Mouse (Mus musculus): ENCODE data around the gene Cenpu. TPM values are rescaled to one million over a fixed set of nuclear protein-coding genes. Genes with fewer than 3 reads are reported as not detected.

The Cenpu gene
- polyA plus RNA-seq (2012; ENCODE audit: insufficient read depth, insufficient read length, missing spikeins): not detected in 2 replicates

- Histone ChIP-seq H3K4me3 (ENCODE audit: insufficient read depth, low read depth, low read length) (peak within 1 kb of the TSS; percentile 57), H3K27ac (replicated peaks; ENCODE audit: low read depth, low read length) (peak within 1 kb of the TSS; percentile 36; the same call in 1 of the 2 replicates), H3K4me1 (ENCODE audit: control insufficient read depth, insufficient read depth, insufficient read length, low read length) (no peaks in the 10 kb centered on the region)
Measured at GRCm38 (mm10) chr8:46551615-46552440, at the start of gene Cenpu. Gene Cenpu (plus strand): TSS chr8:46552028.

GRCm38 (mm10) chr8:46502333-46503071 is 49.3 kb upstream of the Cenpu start:
- Histone ChIP-seq H3K4me1 (ENCODE audit: control insufficient read depth, insufficient read depth, insufficient read length, low read length) (peaks cover 24% of the 10 kb centered on the region), H3K4me3 (ENCODE audit: insufficient read depth, low read depth, low read length) (peak overlapping the region; percentile 20; the same call in 1 of the 2 replicates), H3K27ac (replicated peaks; ENCODE audit: low read depth, low read length) (peak overlapping the region; percentile 9; the same call in 1 of the 2 replicates)

- H3K27ac ChIP-seq (replicated peaks; ENCODE audit: low read depth, low read length): no peak overlapping the region
Measured at GRCm38 (mm10) chr8:46503072-46503695, 48.6 kb upstream of the Cenpu start.

GRCm38 (mm10) chr8:46504196-46504595 is 47.6 kb upstream of the Cenpu start:
- H3K4me1 ChIP-seq (ENCODE audit: control insufficient read depth, insufficient read depth, insufficient read length, low read length): peaks cover 19% of the 10 kb centered on the region
- no peak overlapping the region for H3K4me3 ChIP-seq (ENCODE audit: insufficient read depth, low read depth, low read length)
- peak overlapping the region; percentile 13 for H3K27ac ChIP-seq (replicated peaks; ENCODE audit: low read depth, low read length)

More at GRCm38 (mm10) chr8:46503072-46503695, 48.6 kb upstream of the Cenpu start:
- 0 out of 2 replicates have a peak overlapping the region, but pooled peaks have one; percentile 20 for H3K4me3 ChIP-seq (ENCODE audit: insufficient read depth, low read depth, low read length)
- peaks cover 20% of the 10 kb centered on the region for H3K4me1 ChIP-seq (ENCODE audit: control insufficient read depth, insufficient read depth, insufficient read length, low read length)

- Histone ChIP-seq H3K4me1 (ENCODE audit: control insufficient read depth, insufficient read depth, insufficient read length, low read length) (peaks cover 9% of the 10 kb centered on the region), H3K27ac (replicated peaks; ENCODE audit: low read depth, low read length) (peak overlapping the region; percentile 6), H3K4me3 (ENCODE audit: insufficient read depth, low read depth, low read length) (no peak overlapping the region)
Measured at GRCm38 (mm10) chr8:46508488-46509395, 43.1 kb upstream of the Cenpu start.

GRCm38 (mm10) chr8:46509474-46509873 is 42.4 kb upstream of the Cenpu start:
- peak overlapping the region; percentile 6; the same call in 1 of the 2 replicates for H3K27ac ChIP-seq (replicated peaks; ENCODE audit: low read depth, low read length)
- no peak overlapping the region for H3K4me3 ChIP-seq (ENCODE audit: insufficient read depth, low read depth, low read length)
- peaks cover 3% of the 10 kb centered on the region; the same call in 1 of the 2 replicates for H3K4me1 ChIP-seq (ENCODE audit: control insufficient read depth, insufficient read depth, insufficient read length, low read length)

- 0 out of 2 replicates have a peak, but pooled peaks cover 2% of the 10 kb centered on the region for H3K4me1 ChIP-seq (ENCODE audit: control insufficient read depth, insufficient read depth, insufficient read length, low read length)
- H3K4me3 ChIP-seq (ENCODE audit: insufficient read depth, low read depth, low read length): no peak overlapping the region
- no peak overlapping the region for H3K27ac ChIP-seq (replicated peaks; ENCODE audit: low read depth, low read length)
Measured at GRCm38 (mm10) chr8:46511336-46511735, 40.5 kb upstream of the Cenpu start.

- H3K4me3 ChIP-seq (ENCODE audit: insufficient read depth, low read depth, low read length): no peak overlapping the region
- no peak overlapping the region for H3K27ac ChIP-seq (replicated peaks; ENCODE audit: low read depth, low read length)
- 0 out of 2 replicates have a peak, but pooled peaks cover 2% of the 10 kb centered on the region for H3K4me1 ChIP-seq (ENCODE audit: control insufficient read depth, insufficient read depth, insufficient read length, low read length)
Measured at GRCm38 (mm10) chr8:46512538-46512937, 39.3 kb upstream of the Cenpu start.

- Histone ChIP-seq H3K4me3 (ENCODE audit: insufficient read depth, low read depth, low read length) (no peak overlapping the region), H3K4me1 (ENCODE audit: control insufficient read depth, insufficient read depth, insufficient read length, low read length) (0 out of 2 replicates have a peak, but pooled peaks cover 2% of the 10 kb centered on the region), H3K27ac (replicated peaks; ENCODE audit: low read depth, low read length) (no peak overlapping the region)
Measured at GRCm38 (mm10) chr8:46514027-46514426, 37.8 kb upstream of the Cenpu start.

GRCm38 (mm10) chr8:46520667-46521066 is 31.2 kb upstream of the Cenpu start:
- Histone ChIP-seq H3K4me3 (ENCODE audit: insufficient read depth, low read depth, low read length) (no peak overlapping the region), H3K4me1 (ENCODE audit: control insufficient read depth, insufficient read depth, insufficient read length, low read length) (no peaks in the 10 kb centered on the region)

GRCm38 (mm10) chr8:46526098-46526497 is 25.7 kb upstream of the Cenpu start:
- H3K4me1 ChIP-seq (ENCODE audit: control insufficient read depth, insufficient read depth, insufficient read length, low read length): no peaks in the 10 kb centered on the region
- H3K4me3 ChIP-seq (ENCODE audit: insufficient read depth, low read depth, low read length): no peak overlapping the region
- H3K27ac ChIP-seq (replicated peaks; ENCODE audit: low read depth, low read length): no peak overlapping the region

More at GRCm38 (mm10) chr8:46520667-46521066, 31.2 kb upstream of the Cenpu start:
- no peak overlapping the region for H3K27ac ChIP-seq (replicated peaks; ENCODE audit: low read depth, low read length)

- Histone ChIP-seq H3K4me1 (ENCODE audit: control insufficient read depth, insufficient read depth, insufficient read length, low read length) (no peaks in the 10 kb centered on the region), H3K27ac (replicated peaks; ENCODE audit: low read depth, low read length) (no peak overlapping the region), H3K4me3 (ENCODE audit: insufficient read depth, low read depth, low read length) (no peak overlapping the region)
Measured at GRCm38 (mm10) chr8:46526821-46527220, 25.0 kb upstream of the Cenpu start.

GRCm38 (mm10) chr8:46529508-46529907 is 22.3 kb upstream of the Cenpu start:
- Histone ChIP-seq H3K27ac (replicated peaks; ENCODE audit: low read depth, low read length) (no peak overlapping the region), H3K4me1 (ENCODE audit: control insufficient read depth, insufficient read depth, insufficient read length, low read length) (no peaks in the 10 kb centered on the region), H3K4me3 (ENCODE audit: insufficient read depth, low read depth, low read length) (no peak overlapping the region)

GRCm38 (mm10) chr8:46530541-46530940 is 21.3 kb upstream of the Cenpu start:
- H3K4me3 ChIP-seq (ENCODE audit: insufficient read depth, low read depth, low read length): no peak overlapping the region
- no peaks in the 10 kb centered on the region for H3K4me1 ChIP-seq (ENCODE audit: control insufficient read depth, insufficient read depth, insufficient read length, low read length)
- peak overlapping the region; percentile 45; the same call in 1 of the 2 replicates for H3K27ac ChIP-seq (replicated peaks; ENCODE audit: low read depth, low read length)

Measured in brown adipose tissue, adult 24 weeks (tissue).